Mouse (Mus musculus): ENCODE results near the gene Tmem132a. TPM values are rescaled to one million over a fixed set of nuclear protein-coding genes. Genes with fewer than 3 reads are reported as not detected.

Gene Tmem132a
- polyA plus RNA-seq, 1 experiment, result 4.9 TPM

- no peak overlapping the region for H3K4me3 ChIP-seq (ENCODE audit: extremely low read depth, insufficient read depth, insufficient read length)
- H3K4me1 ChIP-seq (ENCODE audit: control insufficient read depth, insufficient read depth, insufficient read length), result peaks cover 7% of the 10 kb centered on the region
- no peak overlapping the region for H3K27ac ChIP-seq (ENCODE audit: insufficient read depth, low read length)
- H3K27me3 ChIP-seq (ENCODE audit: control insufficient read depth, insufficient read depth, low read length), result peaks cover 3% of the 10 kb centered on the region
- no peak for DNase-seq (ENCODE audit: low read depth in 1 of 2, low spot score in 2 of 2)
- WGBS, result 60% methylated on average over 5 of the region's 5 CpGs
- TF ChIP-seq CTCF (IDR thresholded peaks at IDR 0.05; ENCODE audit: extremely low read depth, insufficient read depth, insufficient read length, insufficient replicate concordance), result no peak
- TF ChIP-seq POLR2A (IDR thresholded peaks at IDR 0.05; ENCODE audit: low read depth, low read length), result no peak
- peaks cover 10% of the 10 kb centered on the region for H3K36me3 ChIP-seq (ENCODE audit: control insufficient read depth, insufficient read depth, low read length)
Observed at GRCm38 (mm10) chr19:10867946-10868622, 1.7 kb downstream of the Tmem132a start.

GRCm38 (mm10) chr19:10866351-10866750, 3.4 kb downstream of the Tmem132a start:
- no peak for TF ChIP-seq POLR2A (IDR thresholded peaks at IDR 0.05; ENCODE audit: low read depth, low read length)
- Histone ChIP-seq H3K4me3 (ENCODE audit: extremely low read depth, insufficient read depth, insufficient read length) (no peak overlapping the region), H3K27ac (ENCODE audit: insufficient read depth, low read length) (no peak overlapping the region), H3K4me1 (ENCODE audit: control insufficient read depth, insufficient read depth, insufficient read length) (peaks cover 7% of the 10 kb centered on the region), H3K36me3 (ENCODE audit: control insufficient read depth, insufficient read depth, low read length) (peaks cover under 1% of the 10 kb centered on the region), H3K27me3 (ENCODE audit: control insufficient read depth, insufficient read depth, low read length) (peaks cover 3% of the 10 kb centered on the region)
- 92% methylated on average over 13 of the region's 13 CpGs for WGBS
- DNase-seq (ENCODE audit: low read depth in 1 of 2, low spot score in 2 of 2), result no peak

GRCm38 (mm10) chr19:10860072-10860497, 9.7 kb downstream of the Tmem132a start:
- DNase-seq (ENCODE audit: low read depth in 1 of 2, low spot score in 2 of 2), result no peak
- TF ChIP-seq POLR2A (IDR thresholded peaks at IDR 0.05; ENCODE audit: low read depth, low read length), result no peak
- H3K4me1 ChIP-seq (ENCODE audit: control insufficient read depth, insufficient read depth, insufficient read length), result no peaks in the 10 kb centered on the region; the same call in 1 of the 2 replicates
- H3K36me3 ChIP-seq (ENCODE audit: control insufficient read depth, insufficient read depth, low read length), result peaks cover 2% of the 10 kb centered on the region; the same call in 1 of the 2 replicates
- H3K27me3 ChIP-seq (ENCODE audit: control insufficient read depth, insufficient read depth, low read length), result no peaks in the 10 kb centered on the region
- 85% methylated on average over 22 of the region's 22 CpGs for WGBS
- H3K4me3 ChIP-seq (ENCODE audit: extremely low read depth, insufficient read depth, insufficient read length), result no peak overlapping the region
- no peak overlapping the region for H3K27ac ChIP-seq (ENCODE audit: insufficient read depth, low read length)

- Histone ChIP-seq H3K27ac (ENCODE audit: insufficient read depth, low read length) (no peak overlapping the region), H3K27me3 (ENCODE audit: control insufficient read depth, insufficient read depth, low read length) (no peaks in the 10 kb centered on the region), H3K4me1 (ENCODE audit: control insufficient read depth, insufficient read depth, insufficient read length) (no peaks in the 10 kb centered on the region; the same call in 1 of the 2 replicates), H3K4me3 (ENCODE audit: extremely low read depth, insufficient read depth, insufficient read length) (no peak overlapping the region), H3K36me3 (ENCODE audit: control insufficient read depth, insufficient read depth, low read length) (peaks cover 4% of the 10 kb centered on the region; the same call in 1 of the 2 replicates)
- TF ChIP-seq CTCF (IDR thresholded peaks at IDR 0.05; ENCODE audit: extremely low read depth, insufficient read depth, insufficient read length, insufficient replicate concordance) (no peak), POLR2A (IDR thresholded peaks at IDR 0.05; ENCODE audit: low read depth, low read length) (no peak)
- 65% methylated on average over 2 of the region's 2 CpGs for WGBS
- DNase-seq (ENCODE audit: low read depth in 1 of 2, low spot score in 2 of 2), result no peak
Observed at GRCm38 (mm10) chr19:10856520-10856919, 13.2 kb downstream of the Tmem132a start.

DNA sequence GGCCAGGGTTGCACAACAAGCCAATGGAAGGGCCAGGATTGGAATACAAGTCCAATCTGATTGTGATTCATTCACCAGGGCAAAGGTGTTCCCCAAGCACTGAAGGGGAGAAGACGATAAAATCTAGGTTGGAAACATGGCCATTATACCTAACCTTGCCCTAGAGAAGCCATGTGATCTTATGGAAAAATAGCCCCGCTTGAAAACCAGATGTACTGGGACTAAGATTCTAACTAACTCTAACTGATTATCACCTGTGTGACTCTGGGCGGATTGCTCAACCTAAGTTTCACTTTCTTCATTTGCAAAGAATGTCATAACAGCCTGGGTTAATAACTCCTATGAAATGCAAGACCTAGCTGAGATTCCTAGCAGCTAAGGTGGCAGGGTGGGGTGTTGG, 14.3 kb downstream of the Tmem132a start:
- WGBS, result 86% methylated on average over 3 of the region's 3 CpGs
- Histone ChIP-seq H3K4me1 (ENCODE audit: control insufficient read depth, insufficient read depth, insufficient read length) (no peaks in the 10 kb centered on the region; the same call in 1 of the 2 replicates), H3K4me3 (ENCODE audit: extremely low read depth, insufficient read depth, insufficient read length) (no peak overlapping the region), H3K36me3 (ENCODE audit: control insufficient read depth, insufficient read depth, low read length) (peaks cover 4% of the 10 kb centered on the region; the same call in 1 of the 2 replicates), H3K27me3 (ENCODE audit: control insufficient read depth, insufficient read depth, low read length) (no peaks in the 10 kb centered on the region), H3K27ac (ENCODE audit: insufficient read depth, low read length) (no peak overlapping the region)
- no peak for TF ChIP-seq CTCF (IDR thresholded peaks at IDR 0.05; ENCODE audit: extremely low read depth, insufficient read depth, insufficient read length, insufficient replicate concordance)
- no peak for TF ChIP-seq POLR2A (IDR thresholded peaks at IDR 0.05; ENCODE audit: low read depth, low read length)
- no peak for DNase-seq (ENCODE audit: low read depth in 1 of 2, low spot score in 2 of 2)

GRCm38 (mm10) chr19:10847311-10848087, 22.2 kb downstream of the Tmem132a start:
- TF ChIP-seq CTCF (IDR thresholded peaks at IDR 0.05; ENCODE audit: extremely low read depth, insufficient read depth, insufficient read length, insufficient replicate concordance), result no peak
- Histone ChIP-seq H3K27ac (ENCODE audit: insufficient read depth, low read length) (no peak overlapping the region), H3K4me3 (ENCODE audit: extremely low read depth, insufficient read depth, insufficient read length) (no peak overlapping the region), H3K27me3 (ENCODE audit: control insufficient read depth, insufficient read depth, low read length) (no peaks in the 10 kb centered on the region), H3K36me3 (ENCODE audit: control insufficient read depth, insufficient read depth, low read length) (no peaks in the 10 kb centered on the region; the same call in 1 of the 2 replicates), H3K4me1 (ENCODE audit: control insufficient read depth, insufficient read depth, insufficient read length) (peaks cover 25% of the 10 kb centered on the region)
- no peak for DNase-seq (ENCODE audit: low read depth in 1 of 2, low spot score in 2 of 2)
- WGBS, result 73% methylated on average over 3 of the region's 3 CpGs

DNA sequence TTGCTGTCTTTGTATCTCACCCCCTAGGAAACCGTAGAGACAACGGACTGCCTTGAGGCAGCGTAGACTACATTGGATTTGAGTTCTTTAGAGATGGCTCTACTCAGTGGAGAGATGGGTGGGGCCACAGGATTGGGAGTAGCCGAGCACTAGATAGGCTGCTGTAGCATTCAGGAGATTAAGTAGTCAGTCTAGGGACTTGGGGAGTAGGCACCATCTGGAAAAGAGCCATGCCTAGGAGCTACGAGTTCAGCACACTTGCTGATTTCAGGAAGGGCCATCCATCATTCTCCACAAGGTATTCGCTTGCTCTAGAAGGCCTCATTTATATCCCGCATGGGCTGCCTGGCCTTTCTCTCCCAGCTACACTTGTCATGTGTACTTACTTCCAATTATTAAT, 23.6 kb downstream of the Tmem132a start:
- no peak overlapping the region for H3K4me3 ChIP-seq (ENCODE audit: extremely low read depth, insufficient read depth, insufficient read length)
- DNase-seq (ENCODE audit: low read depth in 1 of 2, low spot score in 2 of 2), result no peak
- no peak overlapping the region for H3K27ac ChIP-seq (ENCODE audit: insufficient read depth, low read length)
- H3K27me3 ChIP-seq (ENCODE audit: control insufficient read depth, insufficient read depth, low read length), result no peaks in the 10 kb centered on the region
- 89% methylated on average over 7 of the region's 7 CpGs for WGBS
- TF ChIP-seq CTCF (IDR thresholded peaks at IDR 0.05; ENCODE audit: extremely low read depth, insufficient read depth, insufficient read length, insufficient replicate concordance) (no peak), POLR2A (IDR thresholded peaks at IDR 0.05; ENCODE audit: low read depth, low read length) (no peak)
- peaks cover 30% of the 10 kb centered on the region for H3K4me1 ChIP-seq (ENCODE audit: control insufficient read depth, insufficient read depth, insufficient read length)
- H3K36me3 ChIP-seq (ENCODE audit: control insufficient read depth, insufficient read depth, low read length), result no peaks in the 10 kb centered on the region; the same call in 1 of the 2 replicates
